Mouse (Mus musculus) cerebellum, postnatal 10 days (tissue): ENCODE data around the gene Tinagl1.
A peak's percentile ranks its signal among the peaks of the same experiment; 100 is the strongest.

ENCODE experiments used
- DNase-seq, 2 experiments: peaks; one replicate each; pipeline ENCODE4 v3.0.0; 2021; ENCODE audit warnings: mixed read lengths in 2 of 2

Tinagl1 gene

DNA sequence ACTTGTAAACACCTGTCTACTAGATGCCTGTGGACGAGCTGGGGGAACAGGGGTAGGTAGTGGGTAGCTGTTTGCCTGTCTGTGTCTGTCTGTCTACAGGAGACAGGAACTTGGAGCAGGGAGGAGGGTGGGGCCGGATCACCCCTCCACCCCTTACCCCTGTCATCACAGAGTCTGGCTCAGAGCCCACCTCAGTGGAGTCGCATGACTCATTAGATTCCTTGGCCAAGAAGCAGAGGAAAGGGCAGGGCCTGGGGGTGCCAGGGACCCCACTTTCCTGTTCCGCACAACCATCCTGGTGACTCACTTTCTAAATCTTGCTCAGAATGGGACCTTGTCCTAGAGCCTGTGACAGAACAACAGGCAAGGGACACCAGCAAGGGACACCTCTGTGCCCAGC, 2.2 kb upstream of the Tinagl1 start:
- DNase-seq = no peak

GRCm38 (mm10) chr4:130176156-130176720, 1.3 kb upstream of the Tinagl1 start:
- DNase-seq = no peak

- DNase-seq = no peak
These were observed 439 bp downstream of the Tinagl1 start for GRCm38 (mm10) chr4:130174335-130175031.

DNA sequence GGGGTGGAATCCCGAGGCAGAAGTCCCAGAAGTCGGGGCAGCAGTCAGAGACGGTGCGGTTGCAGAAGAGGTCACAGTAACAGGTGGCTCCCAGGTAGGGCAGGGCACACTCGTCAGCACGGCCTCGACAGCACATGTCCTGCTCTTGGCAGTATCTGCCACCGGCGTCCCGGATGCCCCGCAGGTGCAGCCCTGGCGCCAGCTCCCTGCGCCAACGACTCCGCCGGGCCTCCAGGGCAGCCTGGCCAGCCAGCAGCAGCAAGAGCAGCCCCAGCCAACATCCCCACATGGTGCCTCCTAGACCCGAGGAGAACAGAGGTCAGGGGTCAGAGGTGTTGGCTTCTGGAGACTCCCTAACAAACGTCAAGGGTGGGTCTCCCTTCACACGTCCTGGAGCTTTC, 1.0 kb downstream of the Tinagl1 start:
- DNase-seq = peak in 1 of 2 experiments; percentile 55

- no peak for DNase-seq
These were observed 1.7 kb downstream of the Tinagl1 start for GRCm38 (mm10) chr4:130173060-130173822.

GRCm38 (mm10) chr4:130171951-130172765, 2.8 kb downstream of the Tinagl1 start:
- no peak for DNase-seq

- no peak for DNase-seq
These were observed 4.6 kb downstream of the Tinagl1 start for GRCm38 (mm10) chr4:130170362-130170761.

DNA sequence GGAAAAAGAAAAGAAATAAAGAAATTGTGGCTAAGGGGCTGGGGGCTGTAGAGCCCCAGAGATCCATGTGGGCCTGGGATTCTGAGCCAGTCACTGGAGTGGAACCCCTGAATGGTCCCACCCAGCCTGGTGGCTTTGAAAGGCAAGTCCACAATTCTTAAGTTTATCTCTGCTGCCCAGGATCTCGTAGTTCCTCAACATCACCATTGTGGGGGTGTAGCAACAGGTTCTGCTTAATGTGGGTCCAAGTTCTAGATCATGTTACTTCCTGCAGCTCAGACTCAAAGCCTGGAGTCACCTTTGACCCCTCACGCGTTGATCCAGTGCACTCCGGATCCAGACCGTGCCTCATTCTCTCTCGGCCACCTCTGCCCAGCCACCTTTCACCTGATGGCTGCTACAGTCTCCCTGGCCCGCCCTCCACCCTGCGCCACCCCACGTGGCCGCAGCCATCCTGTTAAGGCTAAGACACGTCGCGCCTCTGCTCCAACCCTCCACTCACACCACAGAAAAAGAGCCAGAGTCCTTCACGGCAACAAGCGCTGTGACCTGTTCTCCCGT, 5.4 kb downstream of the Tinagl1 start:
- DNase-seq = no peak

GRCm38 (mm10) chr4:130168280-130169183, 6.4 kb downstream of the Tinagl1 start:
- DNase-seq = peak; percentile 57 to 66

DNA sequence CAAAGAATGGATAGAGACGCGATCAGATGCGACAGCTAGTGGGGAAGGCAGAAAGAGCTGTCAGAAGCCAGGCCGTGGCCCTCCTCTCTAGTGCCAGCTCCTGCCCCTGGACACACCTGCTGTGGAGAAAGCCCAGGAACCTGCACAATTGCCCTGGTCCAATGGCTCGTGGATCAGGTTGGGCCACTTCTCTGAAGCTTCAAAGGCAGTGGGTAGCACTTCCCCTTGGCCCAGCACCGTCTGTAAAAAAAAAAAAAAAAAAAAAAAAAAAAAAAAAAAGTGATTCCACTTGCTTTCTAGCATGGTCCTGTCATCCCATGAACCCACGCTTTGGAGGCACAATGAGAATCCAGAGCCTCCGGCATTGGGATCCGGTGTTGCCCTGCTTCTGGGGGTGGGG, 7.1 kb downstream of the Tinagl1 start:
- DNase-seq = no peak

DNA sequence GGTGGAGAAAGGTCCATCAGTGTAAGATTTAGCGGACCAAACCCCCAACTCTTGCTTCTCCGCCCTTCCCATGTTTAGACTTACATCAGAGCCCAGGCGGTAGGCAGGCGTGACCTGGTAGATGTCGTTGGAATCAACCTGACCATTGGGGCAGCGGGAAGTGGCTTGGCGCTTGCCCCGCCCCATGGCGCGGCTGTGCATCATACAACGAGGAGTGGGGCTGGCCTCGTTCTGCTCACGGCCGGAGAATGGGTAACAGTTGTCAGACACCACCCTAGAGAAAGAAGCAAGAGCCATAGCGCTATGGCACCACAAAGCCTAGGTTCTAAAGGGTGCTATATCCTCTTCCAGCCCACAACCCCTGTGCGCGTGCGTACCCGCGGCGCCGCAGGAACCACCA, 7.6 kb downstream of the Tinagl1 start:
- DNase-seq = no peak

DNA sequence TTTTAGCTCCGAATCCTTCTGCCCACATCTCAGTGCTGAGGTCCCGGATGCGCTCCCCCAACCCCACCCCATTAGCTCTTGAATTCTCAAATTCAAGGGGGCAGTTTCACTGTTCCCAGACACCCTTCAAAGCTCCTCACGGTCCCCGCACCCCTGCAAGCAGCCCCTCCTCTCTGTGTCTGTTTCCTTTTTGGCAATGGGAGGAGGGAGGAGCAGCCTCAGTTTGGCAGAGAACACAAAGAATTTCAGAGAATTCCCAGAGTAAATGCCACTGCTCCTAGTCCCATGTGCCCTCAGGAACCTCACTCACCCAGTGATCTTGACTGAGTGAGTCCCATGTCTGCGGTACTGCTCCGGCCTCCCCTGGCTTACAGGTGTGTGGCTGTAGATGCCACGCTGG, 8.3 kb downstream of the Tinagl1 start:
- no peak for DNase-seq

- no peak for DNase-seq
These were observed 8.9 kb downstream of the Tinagl1 start for GRCm38 (mm10) chr4:130166061-130166460.

GRCm38 (mm10) chr4:130164121-130164520, 10.8 kb downstream of the Tinagl1 start:
- no peak for DNase-seq

GRCm38 (mm10) chr4:130163391-130163861, 11.5 kb downstream of the Tinagl1 start:
- DNase-seq = no peak

GRCm38 (mm10) chr4:130161349-130161748, 13.6 kb downstream of the Tinagl1 start:
- no peak for DNase-seq

DNA sequence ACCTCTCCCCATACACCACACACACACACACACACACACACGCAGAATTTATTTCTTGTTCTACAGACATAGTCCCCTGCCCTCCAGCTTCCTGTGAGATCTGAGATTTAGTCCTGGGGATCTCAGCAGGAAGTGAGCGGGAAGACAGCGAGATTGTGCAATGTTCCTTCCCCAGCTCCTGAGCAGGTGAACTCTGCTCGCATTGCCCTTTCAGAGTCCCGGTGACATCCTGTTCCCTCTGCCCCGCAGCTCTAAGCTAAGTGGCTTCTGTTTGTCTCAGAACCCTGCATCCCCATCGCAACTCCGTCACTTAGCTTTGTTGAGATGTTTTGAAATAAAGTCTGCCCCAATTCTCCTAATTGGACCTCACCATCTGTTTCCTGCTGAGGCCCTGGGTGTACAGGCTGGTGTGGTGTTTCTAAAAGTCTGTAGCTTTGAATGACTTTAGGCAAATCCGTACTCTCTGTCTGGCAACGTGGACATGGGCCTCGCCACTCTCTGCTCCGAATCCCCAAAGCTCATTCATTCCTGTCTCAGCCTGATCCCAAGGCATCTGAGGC, 18.0 kb downstream of the Tinagl1 start:
- no peak for DNase-seq

DNA sequence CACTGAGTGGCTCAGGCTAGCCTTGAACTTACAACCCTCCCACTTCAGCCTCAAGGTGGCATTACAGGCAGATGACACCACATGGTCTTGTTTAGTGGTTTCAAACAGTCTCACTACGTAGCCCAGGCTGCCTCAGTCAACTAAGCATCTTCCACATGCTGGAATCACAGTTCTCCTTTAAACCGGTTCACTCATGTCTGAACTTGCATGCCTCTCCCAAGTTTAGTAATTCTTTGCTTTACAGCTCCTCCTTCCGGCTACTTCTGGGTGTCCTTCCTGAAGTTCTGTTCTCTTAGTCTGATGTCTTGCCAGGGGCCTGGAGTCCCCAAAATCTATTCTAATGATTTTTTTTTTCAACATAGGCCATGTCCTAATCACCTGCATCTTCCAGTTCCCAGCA, 20.7 kb downstream of the Tinagl1 start:
- no peak for DNase-seq

DNA sequence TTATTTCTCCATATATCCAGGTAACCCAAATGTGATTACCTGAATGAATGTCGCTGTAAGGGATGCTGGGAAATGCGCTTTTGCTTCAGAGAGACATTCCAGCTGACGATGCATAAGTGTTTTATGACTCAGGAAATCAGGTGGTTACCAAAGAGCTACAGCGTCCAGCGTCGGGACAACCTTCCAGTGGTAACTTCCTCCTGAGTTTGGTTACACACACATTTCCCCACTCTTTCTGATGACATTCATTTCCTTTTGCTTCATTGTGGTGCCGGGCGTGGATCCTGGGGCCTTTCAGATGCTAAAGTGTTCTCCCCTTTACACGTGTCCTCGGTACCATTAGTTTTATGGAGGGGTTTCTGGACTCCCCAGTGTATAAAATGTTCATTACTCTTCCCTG, 26.5 kb downstream of the Tinagl1 start:
- DNase-seq = no peak

DNA sequence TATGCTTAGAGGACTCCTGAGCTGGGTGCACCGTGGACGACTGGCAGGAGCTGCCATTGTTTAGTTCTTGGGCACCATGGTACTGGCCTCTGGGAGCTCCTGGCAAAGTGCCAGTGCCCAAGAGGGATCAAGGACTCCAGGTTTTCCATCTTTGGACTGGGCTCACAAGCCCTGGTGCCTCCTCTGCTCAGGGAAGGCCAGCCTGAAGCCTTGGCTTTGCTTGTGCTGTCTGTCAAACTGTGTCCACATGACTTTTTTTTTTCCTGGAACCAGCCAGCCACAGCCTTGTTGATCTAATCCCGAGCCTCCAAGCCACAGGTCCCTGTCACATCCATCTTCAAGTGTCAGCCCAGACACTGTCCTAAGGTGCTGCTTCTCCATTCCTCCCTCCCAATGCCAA, 33.1 kb downstream of the Tinagl1 start:
- DNase-seq = peak; percentile 46 to 47

GRCm38 (mm10) chr4:130140992-130141402, 33.9 kb downstream of the Tinagl1 start:
- peak; percentile 82 to 83 for DNase-seq

- no peak for DNase-seq
These were observed 35.8 kb downstream of the Tinagl1 start, which contains the start of gene Hcrtr1 for GRCm38 (mm10) chr4:130139214-130139492. TSS of gene Hcrtr1 (minus strand) at chr4:130139359.
